Mouse (Mus musculus): ENCODE results near the gene Nup93.
A peak's percentile ranks its signal among the peaks of the same experiment; 100 is the strongest.
"Not testable (repeated sequence)": the region's sequence is repeated elsewhere in the genome, so short reads cannot be mapped to it uniquely, and the experiment has no call there.

Nup93 gene

GRCm38 (mm10) chr8:94214252-94215173, at the start of gene Nup93:
Gene Nup93, plus strand, starts transcription at chr8:94214564.
- peak; percentile 99 for DNase-seq (ENCODE audit: low spot score)

GRCm38 (mm10) chr8:94165772-94166171, 48.6 kb upstream of the Nup93 start:
- not testable (repeated sequence) for DNase-seq (ENCODE audit: low spot score)

DNA sequence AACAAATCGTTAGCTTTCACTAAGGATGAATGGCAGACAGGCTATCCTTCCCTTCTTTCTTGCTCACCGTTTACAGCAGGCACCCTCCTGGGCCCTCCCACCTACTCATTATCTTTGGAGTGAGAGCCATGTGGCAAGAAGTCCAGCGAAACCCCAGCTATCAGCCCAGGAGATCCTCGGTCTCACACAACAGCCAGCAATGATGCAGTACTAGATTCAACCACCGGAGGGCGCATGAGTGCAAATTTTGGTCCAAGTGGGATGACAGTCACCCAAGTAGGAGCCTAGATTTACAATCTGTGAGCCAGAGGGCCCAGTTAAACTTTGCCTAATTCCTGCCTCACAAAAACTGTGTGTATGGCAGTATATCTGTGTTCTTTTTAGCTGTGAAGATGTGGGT, 47.1 kb upstream of the Nup93 start:
- DNase-seq (ENCODE audit: low spot score), result peak; percentile 79

- DNase-seq (ENCODE audit: low spot score), result no peak
These were observed 44.8 kb upstream of the Nup93 start for GRCm38 (mm10) chr8:94169547-94169946.

DNA sequence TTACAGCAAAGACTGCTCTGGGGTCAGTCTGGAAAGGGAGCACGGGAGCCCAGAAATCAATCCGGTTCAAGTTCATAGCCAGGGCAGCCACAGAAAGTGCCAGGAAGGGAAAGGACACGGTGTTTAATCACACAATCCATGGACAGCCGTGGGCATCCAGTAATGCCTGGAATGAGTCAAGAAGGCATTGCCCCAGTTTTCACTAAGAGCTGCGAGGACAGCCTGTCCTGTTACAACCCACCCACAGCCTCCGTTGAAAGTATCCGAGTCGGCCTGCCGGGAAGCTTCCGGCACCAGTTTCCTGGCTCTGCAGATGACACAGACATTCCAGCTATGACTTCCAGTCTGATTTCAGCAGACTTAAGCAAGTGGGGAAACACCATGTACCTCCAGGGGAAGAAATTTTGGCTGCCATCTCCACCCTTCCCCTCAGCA, 43.0 kb upstream of the Nup93 start:
- peak; percentile 16 for DNase-seq (ENCODE audit: low spot score)

DNA sequence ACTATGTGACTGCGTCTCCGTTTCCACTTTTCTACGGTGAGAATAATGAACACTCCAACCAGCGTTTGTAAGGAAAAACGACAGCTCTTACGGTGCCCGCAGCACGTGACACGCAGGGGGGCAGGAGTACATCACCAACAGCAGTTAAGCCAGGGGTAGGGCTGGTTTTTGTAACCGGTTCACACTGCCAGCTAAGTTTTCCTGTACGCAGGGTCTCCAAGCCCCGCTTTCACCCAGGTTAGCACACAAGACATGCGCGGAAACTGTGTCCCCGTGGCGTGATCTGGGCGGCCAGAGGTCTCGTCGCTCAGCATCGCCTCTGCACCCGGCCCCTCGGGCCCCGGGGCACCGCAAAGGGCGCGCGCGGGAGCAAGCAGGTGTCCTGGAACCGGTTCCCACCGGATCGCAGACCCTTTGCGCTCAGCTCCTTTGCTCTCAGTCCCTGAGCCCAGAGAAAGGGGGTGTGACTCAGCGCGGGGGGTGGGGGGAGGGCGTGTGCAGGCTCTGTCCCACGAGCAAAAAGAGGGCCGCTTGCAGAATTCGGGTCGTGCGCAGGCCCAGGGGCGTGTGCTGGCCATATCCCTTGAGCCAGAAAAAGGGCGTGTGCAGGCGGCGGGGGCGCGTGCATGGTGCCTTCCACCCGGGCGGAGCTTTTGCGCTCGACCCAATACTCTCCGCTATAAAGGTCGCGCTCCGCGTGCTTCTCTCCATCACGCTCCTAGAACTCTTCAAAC, 42.1 kb upstream of the Nup93 start, which contains the start of gene Mt2:
Gene Mt2, plus strand, starts transcription at position 590 of the 734 bp plus-strand sequence.
- peak; percentile 95 for DNase-seq (ENCODE audit: low spot score)

DNA sequence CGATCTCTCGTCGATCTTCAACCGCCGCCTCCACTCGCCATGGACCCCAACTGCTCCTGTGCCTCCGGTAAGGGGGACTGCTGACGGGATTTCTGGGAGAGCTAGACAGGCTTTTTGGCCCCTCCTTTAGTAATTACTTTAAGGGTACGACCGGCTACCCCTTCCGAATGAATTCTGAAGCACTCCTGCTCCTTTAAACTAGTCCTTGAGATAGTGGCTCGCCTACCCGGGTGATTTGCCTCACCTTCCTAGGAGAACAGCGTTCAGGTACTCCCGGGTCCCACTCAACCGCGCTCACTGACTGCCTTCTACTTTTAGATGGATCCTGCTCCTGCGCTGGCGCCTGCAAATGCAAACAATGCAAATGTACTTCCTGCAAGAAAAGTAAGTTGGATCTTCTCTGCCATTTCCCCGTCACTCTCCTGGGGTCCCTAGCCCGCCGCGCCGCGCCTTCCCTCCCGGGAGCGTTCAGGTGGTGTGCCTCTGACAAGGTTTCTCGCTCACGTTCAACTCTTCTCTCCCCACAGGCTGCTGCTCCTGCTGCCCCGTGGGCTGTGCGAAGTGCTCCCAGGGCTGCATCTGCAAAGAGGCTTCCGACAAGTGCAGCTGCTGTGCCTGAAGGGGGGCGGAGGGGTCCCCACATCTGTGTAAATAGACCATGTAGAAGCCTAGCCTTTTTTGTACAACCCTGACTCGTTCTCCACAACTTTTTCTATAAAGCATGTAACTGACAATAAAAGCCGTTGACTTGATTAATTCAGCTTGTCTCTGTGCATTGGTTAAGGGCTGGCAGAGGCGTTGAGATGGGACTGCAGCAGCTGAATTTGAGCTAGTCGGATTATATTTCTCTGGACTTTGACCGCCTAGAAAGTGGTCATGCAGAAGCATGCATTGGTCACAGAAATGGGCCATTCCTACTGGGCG, 41.3 kb upstream of the Nup93 start:
- DNase-seq (ENCODE audit: low spot score), result peak; percentile 55

DNA sequence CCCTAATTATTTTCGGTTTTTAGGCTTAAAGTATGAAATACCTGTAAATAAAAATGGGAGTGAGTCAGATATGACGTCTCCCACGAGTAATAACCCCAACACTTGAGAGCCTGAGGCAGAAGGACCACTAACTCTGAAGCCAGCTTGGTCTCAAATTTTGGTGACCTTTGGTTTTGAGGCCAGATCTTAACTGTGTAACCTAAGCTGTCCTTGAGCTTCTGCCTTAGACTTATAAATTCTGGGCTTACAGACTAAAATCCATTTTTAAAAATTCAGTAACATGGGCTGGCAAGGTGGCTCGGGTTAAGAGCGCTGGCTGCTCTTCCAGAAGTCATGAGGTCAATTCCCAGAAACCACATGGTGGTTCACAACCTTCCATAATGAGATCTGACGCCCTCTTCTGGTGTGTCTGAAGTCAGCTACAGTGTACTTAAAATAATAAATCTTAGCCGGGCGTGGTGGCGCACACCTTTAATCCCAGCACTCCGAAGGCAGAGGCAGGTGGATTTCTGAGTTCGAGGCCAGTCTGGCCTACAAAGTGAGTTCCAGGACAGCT, 40.4 kb upstream of the Nup93 start:
- peak; percentile 43 for DNase-seq (ENCODE audit: low spot score)

DNA sequence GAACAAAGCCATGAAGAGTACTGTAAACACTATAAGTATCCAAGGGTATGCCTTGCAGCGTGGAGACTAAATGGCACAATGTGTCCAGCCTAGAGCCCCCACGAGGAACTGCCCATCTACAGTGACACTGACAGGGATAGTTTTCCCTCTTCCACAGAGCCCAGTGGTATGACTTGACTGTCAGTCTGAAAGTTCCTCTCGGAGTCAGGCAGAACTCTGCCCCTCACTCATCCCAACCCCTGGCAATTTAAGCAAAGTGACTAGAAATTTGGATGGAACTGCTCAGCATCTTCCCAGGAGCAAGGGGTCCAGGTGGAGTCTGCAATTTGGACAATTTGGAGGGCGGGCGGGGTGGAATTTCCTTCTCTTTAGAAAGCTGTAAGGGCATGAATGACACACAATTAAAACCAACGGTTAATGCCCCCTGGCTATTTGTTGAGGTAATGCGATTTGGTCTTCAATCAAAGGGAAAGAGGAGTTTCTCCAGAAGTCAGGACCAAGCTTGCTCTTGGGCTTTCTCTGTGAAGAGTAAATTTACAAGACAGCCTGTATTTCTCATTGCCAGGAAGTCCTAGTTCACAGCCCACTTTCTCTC, 39.6 kb upstream of the Nup93 start:
- DNase-seq (ENCODE audit: low spot score), result peak; percentile 30

- no peak for DNase-seq (ENCODE audit: low spot score)
These were observed 36.5 kb upstream of the Nup93 start for GRCm38 (mm10) chr8:94177716-94178390.

GRCm38 (mm10) chr8:94178857-94179712, 35.3 kb upstream of the Nup93 start, which contains the start of gene Mt1:
Gene Mt1, plus strand, starts transcription at chr8:94179082.
- peak; percentile 95 for DNase-seq (ENCODE audit: low spot score)

GRCm38 (mm10) chr8:94179713-94180560, 34.4 kb upstream of the Nup93 start:
- DNase-seq (ENCODE audit: low spot score), result peak; percentile 56

- peak; percentile 53 for DNase-seq (ENCODE audit: low spot score)
These were observed 33.8 kb upstream of the Nup93 start for GRCm38 (mm10) chr8:94180561-94180908.

- peak; percentile 63 for DNase-seq (ENCODE audit: low spot score)
These were observed 32.1 kb upstream of the Nup93 start for GRCm38 (mm10) chr8:94182055-94182929.

- peak; percentile 93 for DNase-seq (ENCODE audit: low spot score)
These were observed 31.2 kb upstream of the Nup93 start for GRCm38 (mm10) chr8:94183117-94183516.

GRCm38 (mm10) chr8:94184357-94184843, 30.0 kb upstream of the Nup93 start:
- DNase-seq (ENCODE audit: low spot score), result peak; percentile 68

GRCm38 (mm10) chr8:94185791-94186190, 28.6 kb upstream of the Nup93 start:
- no peak for DNase-seq (ENCODE audit: low spot score)
